Mouse (Mus musculus) G1E (cell line): ENCODE results near the gene Igsf10.

Experiments
- CTCF ChIP-seq: IDR thresholded peaks from 2 replicates; pipeline ENCODE4 v1.5.1; 2012; ENCODE audit warnings: low read depth, low read length, inconsistent platforms, mixed read lengths
- POLR2AphosphoS5 ChIP-seq: IDR thresholded peaks from 2 replicates; pipeline ENCODE4 v1.6.1; 2012; ENCODE audit warnings: low read depth, low read length, inconsistent platforms; ENCODE audit not compliant: insufficient replicate concordance

DNA sequence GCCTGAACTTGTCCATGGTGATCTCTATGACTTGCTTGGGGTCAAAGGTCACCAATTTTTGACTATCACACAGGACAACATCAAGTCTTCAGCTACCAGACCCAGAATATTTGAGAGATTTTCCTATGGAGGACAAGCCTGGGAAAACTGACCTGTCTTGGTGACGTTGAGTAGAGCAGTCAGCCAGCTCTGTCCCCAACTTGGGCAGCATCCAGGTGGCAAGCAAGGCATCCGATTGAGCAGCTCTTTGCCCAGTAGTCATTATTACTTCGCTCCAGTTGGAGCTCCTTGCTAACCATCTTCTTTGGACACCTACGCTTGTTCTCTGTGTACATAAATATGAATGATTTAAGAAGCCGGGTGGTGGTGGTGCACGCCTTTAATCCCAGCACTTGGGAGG lies 73.4 kb downstream of the Igsf10 start:
- TF ChIP-seq POLR2AphosphoS5, result no peak
- no peak for TF ChIP-seq CTCF
